Mouse (Mus musculus): Measurements from ENCODE around the gene Zdhhc22. TPM values are rescaled to one million over a fixed set of nuclear protein-coding genes. Genes with fewer than 3 reads are reported as not detected.

The Zdhhc22 gene
- not detected in 4 replicates for total RNA-seq (2023)

GRCm38 (mm10) chr12:86989890-86990754, at the start of gene Zdhhc22:
Gene Zdhhc22 (minus strand): TSS chr12:86990430.

GRCm38 (mm10) chr12:87021040-87021439, 30.8 kb upstream of the Zdhhc22 start, which contains the start of gene Tmem63c:
Gene Tmem63c (plus strand): TSS chr12:87021340.

DNA sequence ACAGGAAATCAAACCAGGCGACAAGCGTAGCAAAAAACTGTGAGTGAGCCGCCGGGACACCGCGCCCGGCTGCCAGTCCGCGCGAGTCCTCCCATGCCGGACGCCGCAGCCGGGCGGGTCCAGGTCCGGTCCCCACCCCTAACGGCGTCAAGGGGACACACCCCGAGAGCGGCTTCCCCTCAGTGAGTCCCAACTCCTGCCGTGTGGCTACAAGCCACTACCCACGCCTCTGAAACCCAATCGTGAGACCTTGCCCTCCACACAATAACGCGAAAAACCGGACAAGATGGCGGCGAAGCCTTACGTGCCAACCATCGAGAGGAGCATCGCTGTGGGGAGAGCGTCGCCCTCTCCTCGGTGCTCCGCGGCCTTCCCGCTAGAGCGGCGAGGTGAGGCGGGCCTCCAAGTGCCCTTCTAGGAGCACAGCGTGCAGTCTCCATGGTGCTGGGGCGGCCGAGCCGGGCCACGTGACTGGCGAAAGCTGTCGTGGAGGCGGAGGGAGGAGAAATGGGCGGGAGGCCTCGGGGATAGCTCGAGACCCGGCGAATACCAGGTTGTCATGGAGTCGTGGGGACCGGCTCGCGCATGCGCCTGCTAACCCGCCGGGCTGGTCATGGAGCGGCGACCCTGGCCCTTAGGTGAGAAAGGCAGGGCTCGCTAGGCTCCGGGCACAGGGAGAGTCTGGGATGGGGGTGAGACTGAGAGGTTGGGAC, 43.2 kb downstream of the Zdhhc22 start, which contains the start of gene Cipc:
TSS of gene Cipc (plus strand) at position 182 of the 713 bp plus-strand sequence.

Other genes with a start within 250 kb of the Zdhhc22 start
- 54.6 to 56.6 TPM (median 55.2 TPM) in 4 replicates for gene Irf2bpl, start 105.6 kb downstream of the Zdhhc22 start, total RNA-seq (2023)
- gene Cipc, start 43.4 kb downstream of the Zdhhc22 start, total RNA-seq (2023) = 49.2 to 55.1 TPM (median 53.5 TPM) in 4 replicates
- gene Tmem63c, start 30.9 kb upstream of the Zdhhc22 start, total RNA-seq (2023) = not detected in 4 replicates
- 0.36 to 0.97 TPM (median 0.47 TPM) in 3 of 4 replicates, not detected in the other for gene Ngb, start 112.1 kb upstream of the Zdhhc22 start, total RNA-seq (2023)
- 15.3 to 17.9 TPM (median 16.6 TPM) in 4 replicates for gene Gstz1, start 156.7 kb upstream of the Zdhhc22 start, total RNA-seq (2023)
- gene Pomt2, start 157.5 kb upstream of the Zdhhc22 start, total RNA-seq (2023) = 5.6 to 6.6 TPM (median 6.2 TPM) in 4 replicates
- 1.1 to 1.8 TPM (median 1.2 TPM) in 4 replicates for gene Samd15, start 209.3 kb upstream of the Zdhhc22 start, total RNA-seq (2023)
- 35.7 to 35.9 TPM (median 35.8 TPM) in 4 replicates for gene Tmed8, start 210.0 kb upstream of the Zdhhc22 start, total RNA-seq (2023)
- gene Noxred1, start 248.3 kb upstream of the Zdhhc22 start, total RNA-seq (2023) = 5.0 to 10.2 TPM (median 8.7 TPM) in 4 replicates

All from B cell, adult 62 days (primary cell).